Mouse (Mus musculus) adrenal gland, adult 2 months (tissue): ENCODE measurements at regions not wholly inside any gene's neighbourhood (a gene's known extent, or its start where the extent isn't known, plus 50 kb on each side); places are given as distances from the start of the nearest gene placed in this dataset.

Source experiments
- DNase-seq: peaks from one replicate; pipeline ENCODE4 v3.0.0; 2021

GRCm38 (mm10) chr1:127152840-127153239 lies 52.0 kb upstream of the Mgat5 start:
- DNase-seq: no peak

GRCm38 (mm10) chr1:127135521-127135920 lies 69.3 kb upstream of the Mgat5 start:
- no peak for DNase-seq

- DNase-seq: no peak
Observed at GRCm38 (mm10) chr1:127131871-127132270, 72.9 kb upstream of the Mgat5 start.

GRCm38 (mm10) chr1:127124862-127125261 lies 80.0 kb upstream of the Mgat5 start:
- DNase-seq: no peak

GRCm38 (mm10) chr1:127118019-127118418 lies 86.8 kb upstream of the Mgat5 start:
- no peak for DNase-seq

GRCm38 (mm10) chr1:127107485-127107884 lies 97.3 kb upstream of the Mgat5 start:
- peak; percentile 23 for DNase-seq

GRCm38 (mm10) chr1:127105861-127106260 lies 99.0 kb upstream of the Mgat5 start:
- DNase-seq: no peak

GRCm38 (mm10) chr1:127103664-127104063 lies 101.2 kb upstream of the Mgat5 start:
- DNase-seq: no peak

GRCm38 (mm10) chr1:127098871-127099420 lies 105.9 kb upstream of the Mgat5 start:
- DNase-seq: peak; percentile 10

GRCm38 (mm10) chr1:127087616-127088015 lies 117.2 kb upstream of the Mgat5 start:
- DNase-seq: no peak

GRCm38 (mm10) chr1:127085988-127086387 lies 118.8 kb upstream of the Mgat5 start:
- DNase-seq: no peak

GRCm38 (mm10) chr1:127083761-127084308 lies 121.0 kb upstream of the Mgat5 start:
- no peak for DNase-seq

- DNase-seq: no peak
Observed at GRCm38 (mm10) chr1:127079012-127079411, 125.8 kb upstream of the Mgat5 start.

- DNase-seq: no peak
Observed at GRCm38 (mm10) chr1:127062430-127062829, 142.4 kb upstream of the Mgat5 start.

GRCm38 (mm10) chr1:127045711-127046420 lies 158.9 kb upstream of the Mgat5 start:
- DNase-seq: no peak

- no peak for DNase-seq
Observed at GRCm38 (mm10) chr1:127034748-127035147, 170.1 kb upstream of the Mgat5 start.

GRCm38 (mm10) chr1:127031563-127031962 lies 173.3 kb upstream of the Mgat5 start:
- DNase-seq: no peak

GRCm38 (mm10) chr1:127028872-127029497 lies 175.8 kb upstream of the Mgat5 start:
- DNase-seq: no peak

GRCm38 (mm10) chr1:127023100-127023499 lies 181.7 kb upstream of the Mgat5 start:
- DNase-seq: no peak

- no peak for DNase-seq
Observed at GRCm38 (mm10) chr1:127017698-127018097, 187.1 kb upstream of the Nckap5 start.

GRCm38 (mm10) chr1:127015894-127016245 lies 185.3 kb upstream of the Nckap5 start:
- DNase-seq: no peak

GRCm38 (mm10) chr1:127015042-127015893 lies 184.7 kb upstream of the Nckap5 start:
- DNase-seq: no peak
